Mouse (Mus musculus) heart, adult 2 months (tissue): ENCODE data around the gene Papolb.

Experiments
- CTCF ChIP-seq: fragments of 200-600 bp; IDR thresholded peaks from 2 replicates; pipeline ENCODE4 v1.8.1; 2022; ENCODE audit warnings: antibody characterized with exemption, mild to moderate bottlenecking, moderate library complexity
- EP300 ChIP-seq: fragments of 200-500 bp; IDR thresholded peaks from 2 replicates; pipeline ENCODE4 v1.6.1; 2011; ENCODE audit warnings: low read depth, low read length, control low read depth; ENCODE audit not compliant: insufficient read depth
- POLR2A ChIP-seq: fragments of 200-500 bp; IDR thresholded peaks from 2 replicates; pipeline ENCODE4 v1.6.1; 2011; ENCODE audit warnings: mild to moderate bottlenecking, low read depth, low read length, control low read depth; ENCODE audit not compliant: insufficient read depth

GRCm38 (mm10) chr5:142498964-142499363 is 30.9 kb downstream of the Papolb start:
- no peak for TF ChIP-seq POLR2A
- TF ChIP-seq CTCF: peak; percentile 69
- TF ChIP-seq EP300: no peak
